Mouse (Mus musculus): ENCODE measurements around the gene Camkmt.

DNA sequence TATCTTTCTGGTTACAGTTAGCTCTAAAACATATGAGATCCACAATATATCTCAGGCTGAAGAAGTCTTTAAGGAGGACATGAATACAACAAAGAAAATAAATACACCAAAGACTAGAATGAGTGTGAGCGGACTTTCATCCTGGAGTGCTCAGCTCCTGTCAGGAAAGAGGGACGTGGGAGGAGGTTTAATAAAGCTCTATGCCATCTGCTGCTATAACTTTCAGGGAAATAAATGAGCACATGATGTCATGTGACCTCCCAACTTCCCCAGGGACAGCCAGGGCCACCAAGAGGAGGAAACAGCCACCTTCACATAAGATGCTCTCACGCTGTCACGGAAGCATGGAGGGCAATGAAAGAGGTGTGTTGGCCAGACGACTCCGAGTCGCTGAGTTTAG is 151.8 kb downstream of the Camkmt start:
- TF ChIP-seq CTCF (IDR thresholded peaks at IDR 0.05; ENCODE audit: borderline replicate concordance, control insufficient read depth, extremely low read depth, insufficient read depth, low read length, poor library complexity) (no peak), POLR2A (IDR thresholded peaks at IDR 0.05; ENCODE audit: control insufficient read depth, extremely low read depth, insufficient read depth, low read length, poor library complexity) (no peak)

Data from thymus, adult 2 months (tissue).